Mouse (Mus musculus): ENCODE measurements around the gene Wipi1.
A peak's percentile ranks its signal among the peaks of the same experiment; 100 is the strongest.

The Wipi1 gene

GRCm38 (mm10) chr11:109578536-109578935 is 33.2 kb downstream of the Wipi1 start:
- DNase-seq: no peak

- DNase-seq: no peak
These were observed 35.9 kb downstream of the Wipi1 start for GRCm38 (mm10) chr11:109575832-109576231.

DNA sequence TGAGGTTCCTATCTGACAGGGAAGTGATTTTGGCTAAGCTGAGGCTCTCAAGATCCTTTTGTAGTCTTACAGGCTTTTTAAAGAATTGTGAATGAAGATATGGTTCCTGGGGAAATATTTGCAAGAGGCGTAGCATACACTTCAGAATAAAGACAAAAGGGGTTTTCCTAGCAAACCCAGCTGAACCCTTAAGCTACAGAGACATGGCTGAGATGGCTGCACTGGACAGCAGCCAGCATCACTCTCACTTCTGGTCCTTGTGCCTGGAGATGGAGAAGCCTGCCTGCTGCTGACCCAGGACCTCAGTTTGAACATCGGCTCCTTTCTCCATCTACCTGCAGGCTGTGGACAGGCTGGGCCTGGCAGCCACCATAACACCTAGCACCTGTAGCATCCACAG is 37.2 kb downstream of the Wipi1 start:
- DNase-seq: no peak

GRCm38 (mm10) chr11:109572051-109572450 is 39.7 kb downstream of the Wipi1 start:
- no peak for DNase-seq

GRCm38 (mm10) chr11:109569809-109570208 is 42.0 kb downstream of the Wipi1 start:
- no peak for DNase-seq

DNA sequence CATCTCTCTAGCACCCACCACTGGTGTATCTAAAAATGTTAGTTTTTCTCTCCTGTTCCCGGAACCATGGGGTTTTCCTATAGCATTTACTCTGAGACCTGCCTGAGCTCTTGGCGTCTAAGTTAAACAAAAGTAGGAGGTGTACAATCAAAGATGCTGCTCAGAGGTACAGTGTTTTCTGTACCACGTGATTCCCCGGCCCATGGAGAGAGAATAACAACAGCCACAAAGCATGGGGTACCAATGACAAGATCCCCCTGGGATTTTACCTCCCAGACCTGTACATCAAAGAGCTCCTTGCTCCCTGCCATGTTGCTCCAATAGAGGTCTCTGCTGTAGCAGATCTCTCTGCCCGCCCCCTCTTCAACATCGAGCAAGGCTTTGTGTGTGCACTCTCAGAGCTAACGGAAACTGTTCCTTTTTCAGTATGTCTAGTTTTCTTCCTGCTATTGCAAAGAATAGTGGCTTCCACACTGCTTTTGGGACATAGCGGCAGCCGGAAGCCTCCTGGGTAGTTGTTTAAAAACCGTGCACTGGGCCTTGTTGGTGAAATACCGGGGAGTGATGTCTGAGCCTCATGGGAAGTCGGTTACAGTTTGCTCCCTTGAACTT is 42.7 kb downstream of the Wipi1 start:
- DNase-seq: no peak

DNA sequence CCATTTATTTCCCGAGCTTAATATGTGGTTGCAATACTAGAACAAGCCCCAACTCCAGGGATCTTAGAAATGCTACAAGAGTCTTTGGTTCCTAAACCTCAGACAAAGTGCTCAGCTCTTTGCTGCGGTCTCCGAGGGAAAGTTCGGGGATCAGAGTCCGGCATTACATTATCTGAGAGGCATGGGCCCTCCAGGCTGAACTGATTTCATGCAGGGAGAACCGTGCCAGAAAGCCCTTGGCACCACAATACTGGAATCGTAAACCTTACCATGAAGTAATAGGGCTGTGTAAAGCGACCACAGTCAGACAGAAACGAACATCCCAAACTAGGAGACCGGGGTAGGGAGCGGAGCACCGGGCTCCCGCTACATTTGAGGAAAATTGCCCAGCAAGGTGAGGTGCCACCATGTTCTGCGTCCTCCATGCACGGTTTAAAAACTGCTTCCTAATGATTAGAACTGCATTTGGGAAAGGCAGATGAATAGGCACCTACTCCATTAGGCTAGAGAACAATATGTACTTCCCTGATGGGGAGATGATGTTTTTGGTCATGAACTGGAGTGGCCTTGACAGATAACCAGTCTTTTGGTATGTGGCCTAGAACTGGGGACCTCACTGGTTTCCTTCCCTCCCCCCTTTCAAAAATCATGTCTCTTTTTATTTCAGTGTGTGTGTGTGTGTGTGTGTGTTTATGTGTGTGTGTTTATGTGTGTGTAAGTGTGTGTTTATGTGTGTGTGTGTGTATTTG is 47.1 kb downstream of the Wipi1 start:
- no peak for DNase-seq

DNA sequence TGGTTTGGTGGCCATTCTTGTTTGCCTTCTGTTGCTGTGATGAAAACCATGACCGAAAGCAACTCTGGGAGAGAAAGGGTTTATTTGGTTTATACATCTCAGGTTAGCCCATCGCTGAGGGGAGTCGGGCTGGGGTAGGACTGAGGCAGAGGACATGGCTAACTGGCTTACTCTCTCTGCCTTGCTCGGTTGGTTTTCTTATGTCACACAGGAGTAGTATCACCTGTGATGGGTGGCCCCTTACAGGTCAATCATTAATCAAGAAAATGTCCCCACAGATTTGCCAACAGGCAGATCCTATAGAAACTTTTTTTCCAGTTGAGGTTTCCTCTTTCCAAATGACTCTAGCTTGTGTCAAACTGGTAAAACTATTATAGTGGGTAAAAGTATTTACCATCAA is 48.1 kb downstream of the Wipi1 start:
- DNase-seq: no peak

DNA sequence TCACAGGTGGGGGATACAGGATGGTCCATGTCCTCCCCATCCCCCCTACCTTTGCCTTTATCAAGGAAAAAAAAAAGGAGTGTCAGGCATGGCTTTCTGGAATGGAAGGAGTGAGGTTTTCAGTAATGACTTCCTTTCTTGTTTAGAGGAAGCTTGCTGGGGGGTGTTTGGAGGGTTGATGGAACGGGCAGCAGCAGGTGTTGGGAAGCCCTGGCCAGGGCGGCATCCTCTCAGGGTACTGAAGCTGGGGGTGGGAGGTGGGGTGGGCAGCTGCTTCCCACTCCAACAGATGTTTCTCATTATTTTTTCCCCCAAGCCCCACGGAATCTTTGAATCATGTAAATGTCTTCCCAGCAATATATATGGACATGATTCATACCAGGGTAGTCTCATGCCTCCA is 50.3 kb downstream of the Wipi1 start:
- no peak for DNase-seq

DNA sequence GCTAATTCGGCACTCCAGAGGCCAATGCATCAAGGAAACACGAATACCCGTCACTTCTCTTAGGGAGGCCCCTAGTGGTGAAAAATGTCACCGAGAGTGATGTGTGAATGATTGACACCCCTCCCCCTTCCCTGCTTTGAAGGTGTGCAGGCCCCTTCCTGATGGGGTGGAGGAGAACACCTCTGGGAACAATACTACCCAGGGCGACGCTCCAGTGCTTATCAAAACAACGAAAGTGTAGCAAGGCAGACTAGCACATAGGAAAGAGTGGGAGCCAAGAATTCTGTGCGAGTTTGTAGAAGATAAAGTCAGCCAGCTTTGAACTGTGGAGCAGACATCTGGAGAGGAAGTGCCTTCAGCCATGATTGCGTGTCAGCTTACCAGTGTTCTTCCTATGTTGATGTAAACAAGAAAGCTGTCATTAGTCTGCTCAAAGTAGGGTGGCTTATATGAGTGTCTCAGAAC is 50.9 kb downstream of the Wipi1 start:
- peak; percentile 53 to 68 for DNase-seq

- DNase-seq: peak; percentile 13 to 49
These were observed 52.5 kb downstream of the Wipi1 start for GRCm38 (mm10) chr11:109559241-109559640.

- DNase-seq: no peak
These were observed 54.3 kb downstream of the Wipi1 start for GRCm38 (mm10) chr11:109557419-109557818.

- peak; percentile 63 to 88 for DNase-seq
These were observed 55.6 kb downstream of the Wipi1 start for GRCm38 (mm10) chr11:109556130-109556529.

DNA sequence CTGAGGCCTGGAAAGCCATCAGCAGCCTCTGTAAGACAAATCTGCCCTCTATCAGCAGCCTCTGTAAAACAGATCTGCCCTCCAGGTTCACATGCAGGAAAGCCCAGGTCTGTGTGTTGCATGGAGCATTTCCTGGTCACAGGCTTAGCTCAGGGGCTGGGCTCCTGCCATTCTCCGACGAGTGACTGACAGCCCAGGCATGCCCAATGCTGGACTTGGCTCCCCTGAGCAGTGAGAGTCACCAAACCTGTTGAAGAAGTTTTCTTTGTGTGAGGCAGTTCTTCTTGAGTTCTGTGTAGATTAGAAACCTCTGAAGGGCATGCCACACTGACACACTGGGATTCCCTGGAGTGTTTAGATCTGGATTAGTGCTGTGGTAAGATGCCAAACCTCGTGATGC is 57.3 kb downstream of the Wipi1 start:
- peak in 1 of 2 experiments; percentile 49 for DNase-seq

DNA sequence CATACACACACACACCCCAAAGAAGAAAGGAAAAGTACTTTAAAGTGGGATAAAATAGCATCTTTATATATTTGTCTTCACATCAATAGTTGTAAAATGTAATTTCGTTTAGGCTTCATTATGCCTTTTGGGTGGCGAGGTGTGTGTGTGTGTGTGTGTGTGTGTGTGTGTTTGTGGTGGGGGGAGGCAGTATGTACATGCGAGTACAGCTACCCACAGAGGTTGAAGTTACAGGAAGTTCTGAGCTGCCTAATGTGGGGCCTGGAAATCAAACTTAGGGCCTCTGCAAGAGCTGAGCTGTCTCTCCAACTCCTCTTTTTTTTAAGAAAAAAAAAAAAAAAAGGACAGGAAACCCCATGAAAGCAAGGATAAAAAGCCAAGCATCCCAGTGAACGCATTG is 57.8 kb downstream of the Wipi1 start:
- DNase-seq: no peak

GRCm38 (mm10) chr11:109549599-109550290 is 62.0 kb downstream of the Wipi1 start:
- no peak for DNase-seq

DNA sequence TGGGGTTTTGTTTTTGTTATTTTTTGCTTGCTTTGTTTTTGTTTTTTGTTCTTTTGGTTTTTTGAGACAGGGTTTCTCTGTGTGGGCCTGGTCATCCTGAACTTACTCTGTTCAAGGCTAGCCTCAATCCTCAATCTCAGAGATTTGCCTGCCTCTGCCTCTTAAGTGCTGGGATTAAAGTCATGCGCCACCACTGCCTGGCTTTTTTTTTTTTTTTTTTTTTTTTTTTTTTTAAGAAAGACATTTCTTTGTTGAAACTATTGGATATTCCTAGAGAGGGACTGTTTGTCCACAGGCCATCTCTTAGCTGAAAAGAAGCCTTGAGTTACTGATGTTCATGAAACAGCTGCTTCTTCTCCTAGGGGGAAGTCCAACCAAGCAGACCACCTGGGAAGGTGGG is 64.1 kb downstream of the Wipi1 start:
- no peak for DNase-seq

- DNase-seq: no peak
These were observed 65.3 kb downstream of the Wipi1 start for GRCm38 (mm10) chr11:109546305-109547001.

DNA sequence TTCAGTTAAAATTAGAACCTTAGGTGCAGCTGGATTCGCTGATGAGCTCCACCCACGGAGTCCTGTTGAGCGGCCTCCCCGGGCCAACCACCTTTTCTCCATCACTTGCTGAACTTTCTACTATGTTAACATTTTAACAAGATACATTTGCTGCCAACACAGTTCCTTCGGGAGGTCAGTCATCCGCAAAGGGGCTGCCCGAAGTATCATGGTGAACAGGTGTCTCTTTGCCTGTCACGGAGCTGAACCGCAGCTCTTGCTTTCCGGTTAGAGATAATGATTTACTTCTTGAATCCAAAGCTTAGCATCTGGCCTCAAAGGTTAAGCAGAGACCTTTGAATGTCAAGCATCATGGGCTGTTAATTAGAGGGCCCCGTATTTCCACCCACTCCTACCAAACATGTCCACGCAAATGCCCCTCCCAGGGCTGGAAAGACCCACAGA is 66.0 kb downstream of the Wipi1 start:
- peak; percentile 67 to 92 for DNase-seq

DNA sequence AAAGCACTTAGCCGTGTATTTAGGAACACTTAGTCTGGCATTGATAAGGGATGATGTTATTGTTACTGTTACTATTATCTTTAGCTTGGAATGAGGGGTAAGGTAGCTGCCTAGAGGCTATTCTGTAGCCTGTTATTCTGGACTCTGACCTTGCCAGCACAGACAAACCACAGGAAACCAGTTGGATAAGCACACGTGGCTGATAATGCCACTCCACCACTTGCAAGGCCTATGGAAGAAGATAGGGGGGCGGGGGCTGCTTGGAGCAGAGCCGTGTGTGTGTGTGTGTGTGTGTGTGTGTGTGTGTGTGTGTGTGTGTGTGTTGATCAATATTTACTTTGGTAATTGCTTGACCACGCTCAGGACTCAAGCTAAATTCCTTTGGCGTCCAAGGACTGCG is 66.5 kb downstream of the Wipi1 start:
- DNase-seq: no peak

DNA sequence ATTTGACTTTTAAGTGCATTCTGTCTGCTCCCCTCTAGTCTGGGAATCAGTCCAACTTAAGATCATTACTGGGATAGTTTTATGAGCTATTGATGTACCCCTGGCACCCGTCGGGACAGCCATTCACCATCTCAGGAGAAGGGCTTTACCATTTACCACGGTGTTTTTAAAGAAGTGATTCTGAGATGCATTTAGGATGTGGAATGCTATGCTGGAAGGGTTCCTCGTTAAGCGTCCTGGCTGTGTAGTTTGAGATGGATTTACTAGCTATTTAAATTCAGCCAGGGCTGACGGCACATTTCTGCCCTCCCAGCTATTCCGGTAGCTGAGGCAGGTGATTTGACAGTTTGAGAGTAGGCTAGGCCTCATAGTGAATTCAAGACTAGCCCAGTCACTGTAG is 67.3 kb downstream of the Wipi1 start:
- no peak for DNase-seq

- peak; percentile 42 to 79 for DNase-seq
These were observed 68.3 kb downstream of the Wipi1 start for GRCm38 (mm10) chr11:109543466-109543865.

DNA sequence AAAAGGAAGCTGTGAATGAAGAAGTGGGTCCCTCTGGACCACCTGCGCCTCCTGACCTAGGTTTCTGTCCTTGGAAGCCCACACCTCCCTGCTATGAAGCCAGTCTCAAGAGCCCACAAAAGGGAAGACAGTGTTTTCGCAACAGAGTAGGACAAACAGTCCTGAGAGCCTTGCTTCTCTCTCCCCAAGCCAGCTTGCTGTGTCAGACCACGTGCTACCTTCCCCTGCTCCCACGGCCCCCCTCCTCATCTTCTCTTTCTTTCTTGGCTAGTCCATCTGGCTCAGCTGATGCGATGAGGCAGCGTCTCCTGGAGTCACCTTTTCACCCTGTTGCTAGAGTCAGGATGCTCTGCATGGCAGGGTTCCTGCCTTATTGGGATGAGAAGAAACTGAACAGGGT is 72.5 kb downstream of the Wipi1 start:
- DNase-seq: no peak

Measured in kidney, postnatal 25 days (tissue).